Mouse (Mus musculus) heart, postnatal 0 days (tissue): ENCODE measurements around the gene Lonrf2.

Source experiments
- CTCF ChIP-seq: IDR thresholded peaks from 2 replicates; pipeline ENCODE4 v1.5.1; 2016; ENCODE audit warnings: antibody characterized with exemption, control low read depth, low read depth
- EP300 ChIP-seq: IDR thresholded peaks from 2 replicates; pipeline ENCODE4 v1.6.1; 2016; ENCODE audit warnings: antibody characterized with exemption, low read depth

DNA sequence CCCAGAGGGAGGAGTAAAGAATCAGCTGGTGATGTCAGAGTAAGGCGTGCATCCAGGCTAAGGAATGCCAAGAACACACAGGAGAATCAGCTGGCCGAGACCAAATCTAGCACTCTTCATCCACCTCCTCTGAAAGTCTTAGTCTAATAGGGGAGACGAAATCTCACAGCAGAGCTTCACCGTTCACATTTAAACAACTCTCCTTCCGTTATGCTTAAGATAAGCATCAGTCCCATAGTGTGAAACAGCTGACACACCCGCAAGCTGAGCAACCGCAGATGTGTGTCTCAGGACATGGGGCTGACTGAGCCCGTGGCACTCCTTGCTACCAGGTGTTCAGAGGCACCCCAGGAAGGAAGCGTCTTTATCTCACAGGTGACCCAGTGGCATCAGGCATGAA lies 47.3 kb upstream of the Lonrf2 start:
- no peak for TF ChIP-seq CTCF
- no peak for TF ChIP-seq EP300
